Mouse (Mus musculus) liver, embryonic 14.5 days (tissue): ENCODE measurements around the gene Olfr99. TPM values are rescaled to one million over a fixed set of nuclear protein-coding genes. Genes with fewer than 3 reads are reported as not detected.

Source experiments
- ATAC-seq: fragments of 200-750 bp; cut with Nextera tagmentation; 2 replicates; pipeline ENCODE4 v1.8.0; 2017; ENCODE audit warnings: moderate number of reproducible peaks, mild to moderate bottlenecking, moderate library complexity; ENCODE audit not compliant: insufficient read depth
- DNase-seq, 3 experiments: peaks; one replicate each; pipeline ENCODE4 v3.0.0-alpha.2; 2012 to 2013; ENCODE audit warnings: low read depth in 3 of 3, low spot score in 3 of 3
- H3K27ac ChIP-seq: fragments of 300-500 bp; sonication (generic); 2 replicates; pipeline ENCODE4 v1.5.1; 2014; ENCODE audit warnings: moderate library complexity, mild to moderate bottlenecking, control low read depth, inconsistent platforms
- H3K27me3 ChIP-seq: fragments of 300-500 bp; sonication (generic); 2 replicates; pipeline ENCODE4 v1.6.1; 2014; ENCODE audit warnings: mild to moderate bottlenecking, low read length, moderate library complexity; ENCODE audit not compliant: control insufficient read depth, insufficient read depth
- H3K36me3 ChIP-seq: fragments of 300-500 bp; sonication (generic); replicated peaks from 2 replicates; pipeline ENCODE4 v1.6.1; 2014; ENCODE audit warnings: low read depth; ENCODE audit not compliant: control insufficient read depth, insufficient read depth
- H3K4me1 ChIP-seq, 2 experiments: fragments of 200-500 bp in 1 of 2; fragments of 300-500 bp in 1 of 2; sonication (generic) in 1 of 2; replicated peaks; 2 replicates each; pipeline ENCODE4 v1.6.1; 2012 to 2014; ENCODE audit warnings: antibody characterized with exemption in 1 of 2, inconsistent platforms in 1 of 2, low read length in 1 of 2; ENCODE audit not compliant: control insufficient read depth in 2 of 2, insufficient read depth in 2 of 2
- H3K4me2 ChIP-seq: fragments of 300-500 bp; sonication (generic); 2 replicates; pipeline ENCODE4 v1.6.1; 2014; ENCODE audit warnings: low read depth, mild to moderate bottlenecking, control low read depth, moderate library complexity
- H3K4me3 ChIP-seq, 2 experiments: fragments of 200-500 bp in 1 of 2; fragments of 300-500 bp in 1 of 2; sonication (generic) in 1 of 2; 2 replicates each; pipeline ENCODE4 v1.5.1; 2012 to 2014; ENCODE audit warnings: low read depth in 2 of 2, low read length in 2 of 2, mild to moderate bottlenecking in 2 of 2, control low read depth in 1 of 2, inconsistent platforms in 1 of 2, moderate library complexity in 1 of 2; ENCODE audit not compliant: insufficient read depth in 1 of 2
- H3K9ac ChIP-seq: fragments of 300-500 bp; sonication (generic); replicated peaks from 2 replicates; pipeline ENCODE4 v1.6.1; 2014; ENCODE audit warnings: mild to moderate bottlenecking, control low read depth, moderate library complexity
- H3K9me3 ChIP-seq: fragments of 300-500 bp; sonication (generic); 2 replicates; pipeline ENCODE4 v1.6.1; 2016; ENCODE audit warnings: low read length, mixed read lengths; ENCODE audit not compliant: control insufficient read depth
- CTCF ChIP-seq: IDR thresholded peaks from 2 replicates; pipeline ENCODE4 v1.5.1; 2016; ENCODE audit warnings: antibody characterized with exemption, low read depth, control low read depth
- EP300 ChIP-seq: IDR thresholded peaks from 2 replicates; pipeline ENCODE4 v1.6.1; 2016; ENCODE audit warnings: antibody characterized with exemption, low read depth
- WGBS: fragments of 180-500 bp; shearing (Covaris S2); extraction: QIAGEN DNeasy Blood & Tissue Kit; methylation state at CpG from one replicate; pipeline ENCODE4 v1.1.7; 2014; ENCODE audit not compliant: insufficient replicate concordance; 5-methylcytosine and 5-hydroxymethylcytosine counted together
- polyA plus RNA-seq, 2 experiments: library from polyadenylated mRNA; depleted of rRNA in 1 of 2; stranded (reverse) in 1 of 2; unstranded in 1 of 2; fragments of >200 nt; fragmentation: Nextera tagmentation in 1 of 2; extraction: Ambion mirVana in 1 of 2; gene quantifications; 2 replicates each; pipeline versions ENCODE4 v1.2.1 to v1.2.3; 2012 to 2014

Olfr99 gene
- polyA plus RNA-seq, 2 experiments, result not detected

DNA sequence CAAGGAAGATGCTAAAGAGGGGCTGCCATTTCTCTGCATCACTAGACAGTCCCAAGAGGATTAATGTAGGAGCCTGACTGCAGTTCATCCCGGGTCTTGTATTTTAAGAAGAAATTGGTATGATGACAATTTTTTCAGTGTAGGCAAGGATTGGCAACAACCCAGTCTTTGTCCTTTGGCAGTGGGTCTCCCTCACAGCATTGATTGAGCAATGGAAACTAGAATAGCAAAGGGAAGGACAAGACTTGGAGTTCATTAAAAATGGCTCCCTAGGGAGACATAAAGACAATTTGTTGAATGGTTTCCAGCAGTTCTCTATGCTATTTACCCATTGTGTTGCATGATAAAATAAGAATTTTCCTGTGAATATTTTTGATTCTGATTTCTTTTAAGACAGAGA is 2.9 kb downstream of the Olfr99 start:
- Histone ChIP-seq H3K27ac (no peak overlapping the region), H3K9ac (no peak overlapping the region), H3K4me3 (no peak overlapping the region), H3K4me1 (no peaks in the 10 kb centered on the region), H3K36me3 (no peaks in the 10 kb centered on the region), H3K4me2 (no peak overlapping the region), H3K27me3 (no peaks in the 10 kb centered on the region), H3K9me3 (no peaks in the 10 kb centered on the region)
- WGBS, result 53% methylated on average over 1 of the region's 1 CpGs
- no peak for ATAC-seq
- TF ChIP-seq EP300 (no peak), CTCF (no peak)
- no peak for DNase-seq

DNA sequence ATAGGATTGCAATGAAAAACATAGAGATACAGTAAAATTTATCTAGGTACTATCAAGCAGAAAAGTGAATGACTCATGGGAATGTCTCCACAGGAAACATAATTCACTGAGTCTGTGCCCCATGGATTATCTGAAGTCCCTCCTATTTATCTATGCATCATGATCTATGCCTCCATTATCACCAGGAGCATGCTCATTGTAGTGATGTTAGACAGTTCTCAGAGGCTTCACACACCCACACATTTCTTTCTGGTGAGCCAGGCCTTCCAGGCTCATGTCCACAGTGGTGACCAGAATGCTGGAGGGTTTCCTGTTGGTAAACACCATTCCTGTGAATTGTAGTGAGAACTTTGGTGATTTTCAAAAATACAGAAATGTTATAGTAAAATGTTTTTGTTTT is 6.7 kb downstream of the Olfr99 start:
- Histone ChIP-seq H3K4me1 (no peaks in the 10 kb centered on the region), H3K27ac (no peak overlapping the region), H3K27me3 (no peaks in the 10 kb centered on the region), H3K9me3 (no peaks in the 10 kb centered on the region), H3K9ac (no peak overlapping the region), H3K4me3 (no peak overlapping the region), H3K36me3 (no peaks in the 10 kb centered on the region), H3K4me2 (no peak overlapping the region)
- no peak for ATAC-seq
- TF ChIP-seq EP300 (no peak), CTCF (no peak)
- no peak for DNase-seq

DNA sequence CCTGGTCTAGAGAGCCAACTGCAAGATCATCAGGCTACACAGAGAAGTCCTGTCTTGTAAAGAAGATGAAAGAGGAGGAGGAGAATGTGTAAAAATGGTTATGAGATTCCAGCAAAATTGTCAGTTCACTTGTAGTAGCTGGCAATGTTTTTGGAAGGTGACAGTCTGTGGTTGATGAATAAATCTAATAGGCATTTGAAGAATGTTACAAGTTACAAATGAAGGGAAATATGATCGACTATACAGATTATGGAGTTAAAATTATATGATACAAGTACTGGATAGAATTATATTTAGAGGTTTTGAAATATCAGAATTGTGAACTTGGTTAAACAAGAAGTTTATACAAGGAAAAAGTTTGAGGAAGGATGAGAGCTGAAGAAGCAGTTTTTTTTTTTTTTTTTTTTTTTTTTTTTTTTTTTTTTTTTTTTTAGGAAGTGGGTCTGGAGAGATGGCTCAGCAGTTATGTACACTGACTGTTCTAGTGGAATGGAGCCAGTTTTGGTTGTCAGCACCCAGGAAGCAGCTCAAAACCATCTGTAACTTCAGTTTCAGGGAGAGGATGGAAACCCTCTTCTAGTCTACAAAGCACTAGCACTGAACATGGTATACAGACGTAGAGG is 7.5 kb downstream of the Olfr99 start:
- Histone ChIP-seq H3K4me1 (no peaks in the 10 kb centered on the region), H3K27ac (no peak overlapping the region), H3K4me2 (no peak overlapping the region), H3K9me3 (no peaks in the 10 kb centered on the region), H3K9ac (no peak overlapping the region), H3K27me3 (no peaks in the 10 kb centered on the region), H3K36me3 (no peaks in the 10 kb centered on the region), H3K4me3 (no peak overlapping the region)
- DNase-seq (no peak), ATAC-seq (no peak)
- TF ChIP-seq EP300 (no peak), CTCF (no peak)
- WGBS, result 47% methylated on average over 2 of the region's 2 CpGs

DNA sequence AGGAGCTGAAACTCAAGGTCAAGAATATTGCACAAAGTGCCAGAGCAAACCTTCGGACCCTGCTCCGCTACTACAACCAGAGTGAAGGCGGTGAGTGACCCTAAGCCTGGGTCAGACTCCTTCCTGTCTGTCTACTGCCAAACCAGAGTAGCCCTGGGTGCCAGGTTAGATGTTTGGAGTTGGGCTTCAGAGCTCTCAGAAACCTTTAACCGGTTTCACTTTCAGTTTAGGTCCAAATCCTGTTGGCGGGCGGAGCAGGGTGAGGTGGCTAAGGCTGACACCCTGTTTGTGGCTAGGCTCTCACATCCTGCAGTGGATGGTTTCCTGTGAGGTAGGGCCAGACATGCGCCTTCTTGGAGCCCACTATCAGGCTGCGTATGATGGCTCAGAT is 12.6 kb downstream of the Olfr99 start:
- Histone ChIP-seq H3K4me1 (no peaks in the 10 kb centered on the region; a peak in 1 of 4 replicates), H3K9ac (no peak overlapping the region; the same call in 1 of the 2 replicates), H3K4me2 (peak overlapping the region; percentile 68), H3K27ac (no peak overlapping the region), H3K4me3 (peak overlapping the region; percentile 60 to 91), H3K36me3 (no peaks in the 10 kb centered on the region), H3K9me3 (no peaks in the 10 kb centered on the region), H3K27me3 (no peaks in the 10 kb centered on the region)
- 17% methylated on average over 8 of the region's 8 CpGs for WGBS
- no peak for TF ChIP-seq CTCF
- TF ChIP-seq EP300, result no peak
- DNase-seq, result no peak
- peak; percentile 47 for ATAC-seq

DNA sequence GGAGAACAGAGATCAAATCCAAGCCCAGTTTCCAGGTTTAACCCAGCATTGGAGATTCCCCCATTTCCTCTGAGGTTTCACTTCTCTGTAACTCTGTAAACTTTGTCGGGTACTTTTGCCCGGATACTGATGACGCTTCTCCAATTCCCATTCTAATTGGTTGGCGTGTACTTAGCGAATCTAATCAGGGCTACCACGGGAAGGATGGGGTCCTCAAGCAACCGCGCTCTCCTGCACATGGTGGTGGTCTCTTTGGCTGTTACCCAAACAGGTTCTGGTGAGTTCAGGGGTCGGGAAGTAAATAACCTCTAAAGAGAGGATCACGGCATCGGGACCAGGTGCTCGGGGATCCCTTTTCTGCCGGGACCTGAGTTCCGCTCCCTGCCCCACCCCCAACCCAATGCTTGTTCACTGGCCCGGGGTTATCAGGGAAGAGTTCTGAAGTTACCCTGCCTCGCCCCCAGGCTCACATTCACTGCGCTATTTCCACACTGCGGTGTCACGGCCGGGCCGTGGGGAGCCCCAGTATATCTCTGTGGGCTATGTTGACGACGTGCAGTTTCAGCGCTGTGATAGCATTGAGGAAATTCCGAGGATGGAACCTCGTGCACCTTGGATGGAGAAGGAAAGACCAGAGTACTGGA is 13.1 kb downstream of the Olfr99 start, which contains the start of gene H2-M3:
Gene H2-M3 (plus strand): TSS at position 163 of the 644 bp plus-strand sequence.
- no peaks in the 10 kb centered on the region for H3K36me3 ChIP-seq
- DNase-seq (peak; percentile 54 to 63 (median 58)), ATAC-seq (peak; percentile 82)
- H3K9ac ChIP-seq, result no peak within 1 kb of the TSS; the same call in 1 of the 2 replicates
- H3K4me3 ChIP-seq, result peak within 1 kb of the TSS; percentile 60 to 91
- no peaks in the 10 kb centered on the region for H3K9me3 ChIP-seq
- peak within 1 kb of the TSS; percentile 68 for H3K4me2 ChIP-seq
- under 1% methylated on average over 26 of the region's 26 CpGs for WGBS
- no peaks in the 10 kb centered on the region for H3K27me3 ChIP-seq
- no peak within 1 kb of the TSS for H3K27ac ChIP-seq
- no peaks in the 10 kb centered on the region; a peak in 1 of 4 replicates for H3K4me1 ChIP-seq
- TF ChIP-seq EP300 (no peak), CTCF (no peak)
